Mouse (Mus musculus) liver, embryonic 14.5 days (tissue): ENCODE results near the gene Lamtor2.

Source experiments
- CTCF ChIP-seq: IDR thresholded peaks from 2 replicates; pipeline ENCODE4 v1.5.1; 2016; ENCODE audit warnings: antibody characterized with exemption, low read depth, control low read depth
- EP300 ChIP-seq: IDR thresholded peaks from 2 replicates; pipeline ENCODE4 v1.6.1; 2016; ENCODE audit warnings: antibody characterized with exemption, low read depth

GRCm38 (mm10) chr3:88559596-88559995 lies 6.7 kb upstream of the Lamtor2 start:
- TF ChIP-seq CTCF (no peak), EP300 (no peak)
